Mouse (Mus musculus): ENCODE measurements around the gene Gm10100. TPM values are rescaled to one million over a fixed set of nuclear protein-coding genes. Genes with fewer than 3 reads are reported as not detected.
"Not testable (repeated sequence)": the region's sequence is repeated elsewhere in the genome, so short reads cannot be mapped to it uniquely, and the experiment has no call there.

The Gm10100 gene
- total and polyA plus RNA-seq, 2 experiments = not detected

DNA sequence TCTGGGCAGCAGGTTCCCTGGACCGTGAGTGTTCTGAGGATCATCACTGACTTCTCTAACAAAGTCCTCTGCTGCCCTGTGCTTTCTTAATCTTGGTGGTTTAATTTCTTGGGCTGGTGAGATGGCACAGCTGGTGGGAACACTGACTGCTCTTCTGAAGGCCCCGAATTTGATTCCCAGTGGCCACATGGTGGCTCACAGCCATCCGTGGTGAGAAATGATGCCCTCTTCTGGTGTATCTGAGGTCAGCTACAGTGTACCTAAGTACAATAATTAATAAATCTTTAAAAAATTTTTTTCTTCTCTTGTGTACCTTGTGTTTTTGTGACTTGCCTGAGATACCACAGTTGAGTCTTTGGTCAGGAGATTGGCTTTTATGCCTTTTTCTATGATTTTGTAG lies 26.0 kb downstream of the Gm10100 start:
- not testable (repeated sequence) for DNase-seq (ENCODE audit: extremely low read depth, low read depth, low spot score); H3K4me1 ChIP-seq (ENCODE audit: control insufficient read depth, insufficient read depth, low read length); H3K79me2 ChIP-seq (ENCODE audit: control insufficient read depth, insufficient read depth, low read length); H3K27ac ChIP-seq (replicated peaks; ENCODE audit: insufficient read depth, low read depth, low read length); H3K36me3 ChIP-seq (ENCODE audit: control insufficient read depth, insufficient read depth, low read length); H3K27me3 ChIP-seq (ENCODE audit: control insufficient read depth, insufficient read depth, low read length); H3K9ac ChIP-seq (ENCODE audit: low read depth, low read length); H3K4me3 ChIP-seq (ENCODE audit: insufficient read depth, low read depth, low read length)
- WGBS = 67% methylated on average over 3 of the region's 3 CpGs
- peak; percentile 20; the same call in 1 of the 2 replicates for TF ChIP-seq CTCF (IDR thresholded peaks at IDR 0.05; ENCODE audit: low read depth, low read length)

DNA sequence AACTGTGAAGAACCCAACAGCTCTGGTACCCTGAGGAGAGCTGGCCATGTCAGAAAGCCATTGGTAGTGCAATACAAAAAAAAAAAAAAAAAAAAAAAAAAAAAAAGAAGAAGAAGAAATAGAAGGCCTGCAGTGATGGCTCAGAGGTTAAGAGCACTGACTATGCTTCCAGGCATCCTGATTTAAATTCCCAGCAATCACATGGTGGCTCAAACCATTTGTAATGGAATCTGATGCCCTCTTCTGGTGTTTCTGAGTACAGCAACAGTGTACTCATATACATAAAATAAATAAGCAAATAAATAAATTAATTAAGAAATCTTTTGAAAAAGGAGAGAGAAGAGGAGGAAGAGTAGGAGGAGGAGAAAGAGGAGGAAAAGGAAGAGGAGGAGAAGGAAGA lies 27.2 kb downstream of the Gm10100 start:
- no peaks in the 10 kb centered on the region for H3K79me2 ChIP-seq (ENCODE audit: control insufficient read depth, insufficient read depth, low read length)
- TF ChIP-seq POLR2A (IDR thresholded peaks at IDR 0.05; ENCODE audit: extremely low read depth, insufficient read depth, low read length) (no peak), CTCF (IDR thresholded peaks at IDR 0.05; ENCODE audit: low read depth, low read length) (no peak)
- no peaks in the 10 kb centered on the region for H3K4me1 ChIP-seq (ENCODE audit: control insufficient read depth, insufficient read depth, low read length)
- no peak overlapping the region for H3K9ac ChIP-seq (ENCODE audit: low read depth, low read length)
- no peak overlapping the region for H3K4me3 ChIP-seq (ENCODE audit: insufficient read depth, low read depth, low read length)
- DNase-seq (ENCODE audit: extremely low read depth, low read depth, low spot score) = peak; percentile 8
- 0 out of 2 replicates have a peak, but pooled peaks cover 3% of the 10 kb centered on the region for H3K27me3 ChIP-seq (ENCODE audit: control insufficient read depth, insufficient read depth, low read length)
- H3K36me3 ChIP-seq (ENCODE audit: control insufficient read depth, insufficient read depth, low read length) = no peaks in the 10 kb centered on the region
- no peak overlapping the region for H3K27ac ChIP-seq (replicated peaks; ENCODE audit: insufficient read depth, low read depth, low read length)

DNA sequence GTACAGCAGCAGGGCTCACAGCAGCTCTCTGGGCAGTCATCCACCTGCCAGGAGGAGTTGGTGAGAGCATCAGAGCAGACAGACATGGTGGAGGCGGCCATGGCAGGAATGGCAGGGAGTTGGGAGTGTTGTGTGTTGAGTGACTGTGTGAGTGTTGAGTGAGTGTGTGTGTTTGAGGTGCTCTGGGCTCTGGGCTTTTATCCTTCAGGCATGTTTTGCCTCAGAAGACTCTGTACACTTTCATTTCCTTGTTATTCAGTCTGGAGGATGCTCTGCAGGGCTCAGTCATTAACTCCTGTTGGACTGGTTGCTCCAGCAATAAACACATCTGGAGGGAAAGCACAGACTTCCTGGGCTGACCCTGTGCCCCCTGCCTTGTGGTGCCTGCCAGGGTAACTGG lies 33.3 kb downstream of the Gm10100 start, which contains the start of gene Gm3233:
Gm3233 (minus strand) TSS at position 101 of the 400 bp plus-strand sequence.
- H3K9ac ChIP-seq (ENCODE audit: low read depth, low read length); H3K79me2 ChIP-seq (ENCODE audit: control insufficient read depth, insufficient read depth, low read length); H3K27me3 ChIP-seq (ENCODE audit: control insufficient read depth, insufficient read depth, low read length); H3K36me3 ChIP-seq (ENCODE audit: control insufficient read depth, insufficient read depth, low read length); H3K4me3 ChIP-seq (ENCODE audit: insufficient read depth, low read depth, low read length); H3K4me1 ChIP-seq (ENCODE audit: control insufficient read depth, insufficient read depth, low read length); DNase-seq (ENCODE audit: extremely low read depth, low read depth, low spot score); H3K27ac ChIP-seq (replicated peaks; ENCODE audit: insufficient read depth, low read depth, low read length): not testable (repeated sequence)
- 60% methylated on average over 1 of the region's 1 CpGs for WGBS

DNA sequence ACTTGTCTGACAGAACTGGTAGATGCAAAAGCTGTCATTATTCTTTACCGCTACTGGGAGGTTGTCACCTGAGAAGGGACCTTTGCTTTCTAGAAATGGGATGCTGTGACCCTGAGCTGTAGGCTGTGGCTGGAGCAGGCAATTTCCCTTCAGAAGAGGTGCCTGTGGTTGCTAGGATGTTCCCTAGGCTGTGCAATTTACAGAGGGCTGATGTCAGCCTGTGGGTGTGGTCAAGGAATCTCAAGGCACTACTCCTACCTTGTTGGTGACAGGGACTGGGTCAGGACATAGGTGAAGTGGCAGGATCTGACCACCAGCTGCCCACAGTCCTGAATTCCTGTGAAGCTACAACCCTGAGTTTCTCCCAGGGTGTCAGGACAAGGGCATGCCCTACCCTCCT lies 43.4 kb downstream of the Gm10100 start:
- no peak overlapping the region for H3K27ac ChIP-seq (replicated peaks; ENCODE audit: insufficient read depth, low read depth, low read length)
- H3K4me3 ChIP-seq (ENCODE audit: insufficient read depth, low read depth, low read length) = no peak overlapping the region
- no peak for DNase-seq (ENCODE audit: extremely low read depth, low read depth, low spot score)
- H3K27me3 ChIP-seq (ENCODE audit: control insufficient read depth, insufficient read depth, low read length) = 0 out of 2 replicates have a peak, but pooled peaks cover 3% of the 10 kb centered on the region
- no peaks in the 10 kb centered on the region for H3K4me1 ChIP-seq (ENCODE audit: control insufficient read depth, insufficient read depth, low read length)
- no peak for TF ChIP-seq CTCF (IDR thresholded peaks at IDR 0.05; ENCODE audit: low read depth, low read length)
- no peaks in the 10 kb centered on the region for H3K36me3 ChIP-seq (ENCODE audit: control insufficient read depth, insufficient read depth, low read length)
- 73% methylated on average over 1 of the region's 1 CpGs for WGBS
- H3K9ac ChIP-seq (ENCODE audit: low read depth, low read length) = no peak overlapping the region
- no peaks in the 10 kb centered on the region for H3K79me2 ChIP-seq (ENCODE audit: control insufficient read depth, insufficient read depth, low read length)

DNA sequence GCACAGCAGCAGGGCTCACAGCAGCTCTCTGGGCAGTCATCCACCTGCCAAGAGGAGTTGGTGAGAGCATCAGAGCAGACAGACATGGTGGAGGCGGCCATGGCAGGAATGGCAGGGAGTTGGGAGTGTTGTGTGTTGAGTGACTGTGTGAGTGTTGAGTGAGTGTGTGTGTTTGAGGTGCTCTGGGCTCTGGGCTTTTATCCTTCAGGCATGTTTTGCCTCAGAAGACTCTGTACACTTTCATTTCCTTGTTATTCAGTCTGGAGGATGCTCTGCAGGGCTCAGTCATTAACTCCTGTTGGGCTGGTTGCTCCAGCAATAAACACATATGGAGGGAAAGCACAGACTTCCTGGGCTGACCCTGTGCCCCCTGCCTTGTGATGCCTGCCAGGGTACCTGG lies 44.9 kb downstream of the Gm10100 start, which contains the start of gene Gm3238:
Gm3238 (minus strand) TSS at position 101 of the 400 bp plus-strand sequence.
- not testable (repeated sequence) for H3K36me3 ChIP-seq (ENCODE audit: control insufficient read depth, insufficient read depth, low read length); H3K27ac ChIP-seq (replicated peaks; ENCODE audit: insufficient read depth, low read depth, low read length); H3K27me3 ChIP-seq (ENCODE audit: control insufficient read depth, insufficient read depth, low read length); H3K4me3 ChIP-seq (ENCODE audit: insufficient read depth, low read depth, low read length); H3K79me2 ChIP-seq (ENCODE audit: control insufficient read depth, insufficient read depth, low read length); DNase-seq (ENCODE audit: extremely low read depth, low read depth, low spot score); H3K4me1 ChIP-seq (ENCODE audit: control insufficient read depth, insufficient read depth, low read length); H3K9ac ChIP-seq (ENCODE audit: low read depth, low read length)
- 50% methylated on average over 1 of the region's 1 CpGs for WGBS

DNA sequence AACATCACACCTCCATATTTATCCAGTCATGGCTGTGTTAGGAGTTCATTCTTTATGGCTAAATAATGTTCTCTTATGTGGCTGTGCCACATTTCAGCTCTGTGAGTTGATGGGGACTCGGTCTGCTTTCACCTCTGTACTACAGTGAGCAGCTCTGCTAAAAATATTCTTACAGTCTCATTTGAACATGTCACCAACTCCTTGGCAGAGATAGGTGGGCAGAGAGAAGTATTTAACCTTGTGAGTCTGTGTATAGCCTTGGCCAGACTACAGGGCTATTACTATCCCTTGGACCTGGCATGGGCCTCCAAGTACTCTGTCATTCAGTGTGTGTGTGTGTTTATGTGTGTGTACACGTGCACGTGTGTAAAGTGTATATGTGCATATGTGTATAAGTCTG lies 45.9 kb downstream of the Gm10100 start:
- not testable (repeated sequence) for H3K9ac ChIP-seq (ENCODE audit: low read depth, low read length); H3K27me3 ChIP-seq (ENCODE audit: control insufficient read depth, insufficient read depth, low read length); H3K36me3 ChIP-seq (ENCODE audit: control insufficient read depth, insufficient read depth, low read length); H3K27ac ChIP-seq (replicated peaks; ENCODE audit: insufficient read depth, low read depth, low read length); H3K4me3 ChIP-seq (ENCODE audit: insufficient read depth, low read depth, low read length); H3K79me2 ChIP-seq (ENCODE audit: control insufficient read depth, insufficient read depth, low read length); H3K4me1 ChIP-seq (ENCODE audit: control insufficient read depth, insufficient read depth, low read length); DNase-seq (ENCODE audit: extremely low read depth, low read depth, low spot score)
- WGBS = 62% methylated on average over 3 of the region's 3 CpGs

Other genes with a start within 250 kb of the Gm10100 start
Only the 30 nearest of the 31 such genes appear.
- gene Fam207a, start 210.7 kb upstream of the Gm10100 start, total RNA-seq (2014; rRNA removed) = 12.7 and 15.5 TPM in 2 replicates
- 24.3 and 27.3 TPM in 2 replicates for gene Fam207a, start 210.7 kb upstream of the Gm10100 start, polyA plus RNA-seq (2012; rRNA removed)
- 4.8 and 5.6 TPM in 2 replicates for gene Itgb2, start 196.2 kb upstream of the Gm10100 start, total RNA-seq (2014; rRNA removed)
- 4.2 and 5.6 TPM in 2 replicates for gene Itgb2, start 196.2 kb upstream of the Gm10100 start, polyA plus RNA-seq (2012; rRNA removed)
- gene Pttg1ip, start 144.8 kb upstream of the Gm10100 start, total RNA-seq (2014; rRNA removed) = 146 and 168 TPM in 2 replicates
- 218 and 238 TPM in 2 replicates for gene Pttg1ip, start 144.8 kb upstream of the Gm10100 start, polyA plus RNA-seq (2012; rRNA removed)
- 59.6 and 108 TPM in 2 replicates for gene Sumo3, start 120.4 kb upstream of the Gm10100 start, total RNA-seq (2014; rRNA removed)
- gene Sumo3, start 120.4 kb upstream of the Gm10100 start, polyA plus RNA-seq (2012; rRNA removed) = 170 and 226 TPM in 2 replicates
- 0.47 TPM in 1 of 2 replicates, not detected in the other for gene Gm49325, start 120.3 kb upstream of the Gm10100 start, total RNA-seq (2014; rRNA removed)
- not detected in 2 replicates for gene Gm49325, start 120.3 kb upstream of the Gm10100 start, polyA plus RNA-seq (2012; rRNA removed)
- 21.6 and 22.3 TPM in 2 replicates for gene Ube2g2, start 104.2 kb upstream of the Gm10100 start, total RNA-seq (2014; rRNA removed)
- gene Ube2g2, start 104.2 kb upstream of the Gm10100 start, polyA plus RNA-seq (2012; rRNA removed) = 30.4 and 34.2 TPM in 2 replicates
- 0.07 and 0.09 TPM in 2 replicates for gene Tspear, start 39.9 kb upstream of the Gm10100 start, total RNA-seq (2014; rRNA removed)
- 0.12 and 0.50 TPM in 2 replicates for gene Tspear, start 39.9 kb upstream of the Gm10100 start, polyA plus RNA-seq (2012; rRNA removed)
- not detected in 2 replicates for gene Gm19402, start 35.7 kb upstream of the Gm10100 start, total RNA-seq (2014; rRNA removed)
- not detected in 2 replicates for gene Gm19402, start 35.7 kb upstream of the Gm10100 start, polyA plus RNA-seq (2012; rRNA removed)
- not detected in 2 replicates for gene Gm9508, start 29.3 kb upstream of the Gm10100 start, total RNA-seq (2014; rRNA removed)
- not detected in 2 replicates for gene Gm9508, start 29.3 kb upstream of the Gm10100 start, polyA plus RNA-seq (2012; rRNA removed)
- not detected in 2 replicates for gene Gm10272, start 19.9 kb upstream of the Gm10100 start, total RNA-seq (2014; rRNA removed)
- not detected in 2 replicates for gene Gm10272, start 19.9 kb upstream of the Gm10100 start, polyA plus RNA-seq (2012; rRNA removed)
- not detected in 2 replicates for gene Gm10024, start 15.0 kb upstream of the Gm10100 start, total RNA-seq (2014; rRNA removed)
- gene Gm10024, start 15.0 kb upstream of the Gm10100 start, polyA plus RNA-seq (2012; rRNA removed) = not detected in 2 replicates
- not detected in 2 replicates for gene Gm10142, start 10.7 kb upstream of the Gm10100 start, total RNA-seq (2014; rRNA removed)
- gene Gm10142, start 10.7 kb upstream of the Gm10100 start, polyA plus RNA-seq (2012; rRNA removed) = not detected in 2 replicates
- not detected in 2 replicates for gene Krtap12-1, start 5.9 kb upstream of the Gm10100 start, total RNA-seq (2014; rRNA removed)
- gene Krtap12-1, start 5.9 kb upstream of the Gm10100 start, polyA plus RNA-seq (2012; rRNA removed) = not detected in 2 replicates
- gene Gm18596, start 16.2 kb downstream of the Gm10100 start, total RNA-seq (2014; rRNA removed) = not detected in 2 replicates
- gene Gm18596, start 16.2 kb downstream of the Gm10100 start, polyA plus RNA-seq (2012; rRNA removed) = not detected in 2 replicates
- gene Gm9736, start 24.9 kb downstream of the Gm10100 start, total RNA-seq (2014; rRNA removed) = not detected in 2 replicates
- gene Gm9736, start 24.9 kb downstream of the Gm10100 start, polyA plus RNA-seq (2012; rRNA removed) = not detected in 2 replicates
- gene Gm3233, start 33.2 kb downstream of the Gm10100 start, total RNA-seq (2014; rRNA removed) = not detected in 2 replicates
- gene Gm3233, start 33.2 kb downstream of the Gm10100 start, polyA plus RNA-seq (2012; rRNA removed) = not detected in 2 replicates
- gene Gm3238, start 44.8 kb downstream of the Gm10100 start, total RNA-seq (2014; rRNA removed) = not detected in 2 replicates
- gene Gm3238, start 44.8 kb downstream of the Gm10100 start, polyA plus RNA-seq (2012; rRNA removed) = not detected in 2 replicates
- not detected in 2 replicates for gene Gm7138, start 50.5 kb downstream of the Gm10100 start, total RNA-seq (2014; rRNA removed)
- gene Gm7138, start 50.5 kb downstream of the Gm10100 start, polyA plus RNA-seq (2012; rRNA removed) = not detected in 2 replicates
- not detected in 2 replicates for gene Gm3250, start 56.1 kb downstream of the Gm10100 start, total RNA-seq (2014; rRNA removed)
- gene Gm3250, start 56.1 kb downstream of the Gm10100 start, polyA plus RNA-seq (2012; rRNA removed) = not detected in 2 replicates
- not detected in 2 replicates for gene Gm7137, start 61.7 kb downstream of the Gm10100 start, total RNA-seq (2014; rRNA removed)
- gene Gm7137, start 61.7 kb downstream of the Gm10100 start, polyA plus RNA-seq (2012; rRNA removed) = not detected in 2 replicates
- gene Gm9639, start 68.6 kb downstream of the Gm10100 start, total RNA-seq (2014; rRNA removed) = not detected in 2 replicates
- gene Gm9639, start 68.6 kb downstream of the Gm10100 start, polyA plus RNA-seq (2012; rRNA removed) = not detected in 2 replicates
- not detected in 2 replicates for gene Gm19668, start 72.6 kb downstream of the Gm10100 start, total RNA-seq (2014; rRNA removed)
- not detected in 2 replicates for gene Gm19668, start 72.6 kb downstream of the Gm10100 start, polyA plus RNA-seq (2012; rRNA removed)
- gene Gm9507, start 85.4 kb downstream of the Gm10100 start, total RNA-seq (2014; rRNA removed) = not detected in 2 replicates
- gene Gm9507, start 85.4 kb downstream of the Gm10100 start, polyA plus RNA-seq (2012; rRNA removed) = not detected in 2 replicates
- gene Gm2696, start 88.2 kb downstream of the Gm10100 start, total RNA-seq (2014; rRNA removed) = not detected in 2 replicates
- not detected in 2 replicates for gene Gm2696, start 88.2 kb downstream of the Gm10100 start, polyA plus RNA-seq (2012; rRNA removed)
- gene Krtap10-4, start 100.6 kb downstream of the Gm10100 start, total RNA-seq (2014; rRNA removed) = not detected in 2 replicates
- gene Krtap10-4, start 100.6 kb downstream of the Gm10100 start, polyA plus RNA-seq (2012; rRNA removed) = not detected in 2 replicates
- not detected in 2 replicates for gene Krtap10-10, start 109.5 kb downstream of the Gm10100 start, total RNA-seq (2014; rRNA removed)
- not detected in 2 replicates for gene Krtap10-10, start 109.5 kb downstream of the Gm10100 start, polyA plus RNA-seq (2012; rRNA removed)
- gene Gm36176, start 120.3 kb downstream of the Gm10100 start, total RNA-seq (2014; rRNA removed) = not detected in 2 replicates
- not detected in 2 replicates for gene Gm36176, start 120.3 kb downstream of the Gm10100 start, polyA plus RNA-seq (2012; rRNA removed)
- not detected in 2 replicates for gene Gm10318, start 126.4 kb downstream of the Gm10100 start, total RNA-seq (2014; rRNA removed)
- not detected in 2 replicates for gene Gm10318, start 126.4 kb downstream of the Gm10100 start, polyA plus RNA-seq (2012; rRNA removed)
- not detected in 2 replicates for gene Gm3285, start 135.5 kb downstream of the Gm10100 start, total RNA-seq (2014; rRNA removed)
- not detected in 2 replicates for gene Gm3285, start 135.5 kb downstream of the Gm10100 start, polyA plus RNA-seq (2012; rRNA removed)
- gene Lrrc3, start 176.1 kb downstream of the Gm10100 start, total RNA-seq (2014; rRNA removed) = 20.9 and 26.7 TPM in 2 replicates
- 57.0 and 64.1 TPM in 2 replicates for gene Lrrc3, start 176.1 kb downstream of the Gm10100 start, polyA plus RNA-seq (2012; rRNA removed)